Mouse (Mus musculus): ENCODE results near the gene Mapk3.

The Mapk3 gene

GRCm38 (mm10) chr7:126782693-126783092 is 23.3 kb downstream of the Mapk3 start:
- DNase-seq (ENCODE audit: low spot score), result no peak

- DNase-seq (ENCODE audit: low spot score), result no peak
Observed at GRCm38 (mm10) chr7:126784469-126784868, 25.1 kb downstream of the Mapk3 start.

- DNase-seq (ENCODE audit: low spot score), result no peak
Observed at GRCm38 (mm10) chr7:126785056-126785455, 25.7 kb downstream of the Mapk3 start.

DNA sequence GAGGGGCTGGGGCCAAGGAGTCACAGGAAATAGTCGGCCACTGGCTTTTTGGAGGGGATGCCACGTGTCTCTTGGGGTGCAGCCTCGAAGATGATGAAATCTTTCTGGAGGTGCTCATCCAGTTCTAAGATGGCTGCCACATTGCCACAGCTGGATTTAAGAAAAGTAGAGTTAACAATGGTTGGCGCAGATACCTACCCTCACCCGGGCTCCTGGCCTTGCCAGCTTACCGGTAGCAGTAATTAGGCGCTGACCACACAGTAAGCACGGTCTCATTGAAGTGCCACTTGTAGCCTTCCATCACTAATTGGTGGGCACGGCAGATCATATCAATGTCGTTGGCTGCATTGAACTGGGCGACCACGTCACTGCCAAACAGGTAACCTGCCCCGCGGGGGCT is 26.7 kb downstream of the Mapk3 start:
- DNase-seq (ENCODE audit: low spot score), result no peak

DNA sequence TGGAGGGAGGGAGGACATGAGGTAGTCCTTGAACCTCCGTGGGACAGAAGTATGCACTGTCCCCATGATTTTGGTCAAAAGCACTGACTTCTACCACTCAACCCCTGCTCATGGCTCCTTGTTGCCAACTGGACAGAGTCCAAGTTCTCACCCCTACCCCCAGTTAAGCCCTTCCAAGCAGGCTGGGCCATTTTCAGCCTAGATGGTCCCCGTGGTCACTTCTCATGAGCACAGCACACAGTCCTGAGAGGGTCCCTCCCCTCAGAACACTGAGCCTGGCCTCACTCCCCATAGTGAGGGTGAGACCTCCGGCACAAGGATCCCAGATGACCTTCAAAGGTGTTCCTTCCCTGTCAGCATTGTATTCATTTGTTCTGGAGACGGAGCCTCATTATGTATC is 29.7 kb downstream of the Mapk3 start:
- DNase-seq (ENCODE audit: low spot score), result no peak

GRCm38 (mm10) chr7:126791851-126792720 is 32.7 kb downstream of the Mapk3 start, which contains the start of gene Ppp4c:
Gene Ppp4c (minus strand): TSS chr7:126792496.
- DNase-seq (ENCODE audit: low spot score), result peak; percentile 92

DNA sequence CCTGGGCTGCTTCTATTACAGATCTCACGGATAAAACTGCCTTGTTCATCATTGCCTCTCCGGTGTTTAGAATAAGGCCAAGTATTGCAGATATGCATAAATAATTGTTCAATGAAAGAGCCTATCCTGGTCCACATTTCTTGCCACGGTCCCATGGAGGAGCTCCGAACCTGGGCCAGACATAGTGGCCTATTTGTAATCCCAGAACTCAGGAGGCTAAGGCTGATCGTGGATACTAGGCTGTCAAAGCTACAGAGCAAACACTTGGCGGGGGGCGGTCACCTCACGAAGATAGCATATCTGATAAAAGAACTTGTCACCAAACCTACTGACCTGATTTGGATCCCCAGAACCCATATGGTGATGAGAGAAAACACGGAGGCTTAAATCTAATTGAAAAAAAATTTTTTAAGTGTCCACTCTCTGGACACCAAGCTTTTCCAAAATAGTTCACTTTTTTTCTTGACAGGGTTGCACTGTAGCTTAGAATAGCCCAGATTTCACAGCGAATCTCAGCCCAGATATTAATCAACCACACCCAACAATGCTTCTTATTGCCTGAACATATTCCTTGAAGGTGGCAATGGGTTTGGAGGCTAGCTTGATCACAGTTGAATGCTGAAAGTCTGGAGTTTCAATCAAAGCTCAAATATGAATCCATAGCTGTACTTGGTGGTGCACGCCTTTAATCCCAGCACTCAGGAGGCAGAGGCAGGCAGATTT is 33.5 kb downstream of the Mapk3 start:
- no peak for DNase-seq (ENCODE audit: low spot score)

- DNase-seq (ENCODE audit: low spot score), result no peak
Observed at GRCm38 (mm10) chr7:126793456-126794270, 34.3 kb downstream of the Mapk3 start.

DNA sequence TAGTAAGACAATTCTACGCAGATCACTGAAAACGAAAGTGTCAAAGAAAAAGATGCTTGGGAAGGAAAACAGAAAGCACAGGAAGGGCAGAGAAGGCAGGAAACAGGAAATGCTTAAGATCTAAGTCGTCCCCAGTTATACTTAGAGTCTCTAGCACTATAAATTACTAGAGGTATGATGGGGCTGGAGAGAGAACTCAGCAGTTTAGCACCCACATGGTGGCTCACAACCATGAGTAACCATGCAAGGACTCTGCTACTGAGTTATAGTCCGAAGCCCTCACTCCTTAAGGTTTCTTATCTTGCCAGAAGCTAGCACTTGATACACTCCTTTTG is 34.8 kb downstream of the Mapk3 start:
- no peak for DNase-seq (ENCODE audit: low spot score)

DNA sequence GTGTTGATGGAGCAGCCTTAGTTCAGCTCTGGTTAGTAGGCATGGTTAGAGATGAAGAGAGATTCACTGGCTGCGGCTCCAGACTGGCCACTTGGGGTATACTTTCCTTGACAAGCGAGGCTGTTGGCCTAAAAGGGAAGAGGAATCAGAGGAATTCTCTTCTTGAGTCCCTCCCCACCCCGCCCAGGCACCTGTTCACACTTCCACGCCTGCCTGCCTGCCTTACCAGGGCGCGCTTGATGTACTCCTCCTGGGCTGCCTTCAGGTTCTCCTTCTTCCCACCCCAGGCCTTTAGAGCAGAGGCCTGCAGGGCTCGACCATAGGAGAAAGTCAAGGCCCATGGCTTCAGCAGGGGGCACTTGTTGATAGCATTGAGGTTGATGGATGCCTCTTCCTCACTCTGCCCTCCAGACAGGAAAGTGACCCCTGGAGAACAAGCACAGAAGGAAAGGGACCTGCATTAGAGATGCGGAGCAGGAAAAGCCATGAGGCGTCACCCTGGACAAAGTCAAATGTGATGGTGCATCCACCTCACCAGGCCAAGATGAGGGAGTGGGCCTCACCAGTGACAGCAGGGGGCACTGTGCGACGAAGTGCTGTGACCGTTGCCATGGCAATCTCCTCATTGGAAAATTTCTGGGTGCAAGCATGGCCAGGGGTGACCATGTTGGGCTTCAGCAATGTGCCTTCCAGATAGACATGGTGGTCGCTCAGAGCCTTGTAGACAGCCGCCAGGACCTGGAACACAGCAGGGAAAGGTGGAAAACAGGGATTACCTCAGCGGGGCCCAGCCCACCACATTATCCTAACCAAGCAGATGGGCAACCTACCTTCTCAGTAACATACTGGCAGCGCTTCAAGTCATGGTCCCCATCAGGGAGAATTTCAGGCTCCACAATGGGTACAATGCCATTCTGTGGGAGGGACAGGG is 36.3 kb downstream of the Mapk3 start:
- no peak for DNase-seq (ENCODE audit: low spot score)

- DNase-seq (ENCODE audit: low spot score), result no peak
Observed at GRCm38 (mm10) chr7:126796350-126796932, 37.0 kb downstream of the Mapk3 start.

- DNase-seq (ENCODE audit: low spot score), result peak; percentile 81
Observed at GRCm38 (mm10) chr7:126797411-126798126, 38.2 kb downstream of the Mapk3 start, which contains the start of gene Fam57b. Gene Fam57b (plus strand): TSS chr7:126797668.

- DNase-seq (ENCODE audit: low spot score), result peak; percentile 59
Observed at GRCm38 (mm10) chr7:126798127-126799049, 39.0 kb downstream of the Mapk3 start.

GRCm38 (mm10) chr7:126799050-126799467 is 39.7 kb downstream of the Mapk3 start:
- peak; percentile 98 for DNase-seq (ENCODE audit: low spot score)

DNA sequence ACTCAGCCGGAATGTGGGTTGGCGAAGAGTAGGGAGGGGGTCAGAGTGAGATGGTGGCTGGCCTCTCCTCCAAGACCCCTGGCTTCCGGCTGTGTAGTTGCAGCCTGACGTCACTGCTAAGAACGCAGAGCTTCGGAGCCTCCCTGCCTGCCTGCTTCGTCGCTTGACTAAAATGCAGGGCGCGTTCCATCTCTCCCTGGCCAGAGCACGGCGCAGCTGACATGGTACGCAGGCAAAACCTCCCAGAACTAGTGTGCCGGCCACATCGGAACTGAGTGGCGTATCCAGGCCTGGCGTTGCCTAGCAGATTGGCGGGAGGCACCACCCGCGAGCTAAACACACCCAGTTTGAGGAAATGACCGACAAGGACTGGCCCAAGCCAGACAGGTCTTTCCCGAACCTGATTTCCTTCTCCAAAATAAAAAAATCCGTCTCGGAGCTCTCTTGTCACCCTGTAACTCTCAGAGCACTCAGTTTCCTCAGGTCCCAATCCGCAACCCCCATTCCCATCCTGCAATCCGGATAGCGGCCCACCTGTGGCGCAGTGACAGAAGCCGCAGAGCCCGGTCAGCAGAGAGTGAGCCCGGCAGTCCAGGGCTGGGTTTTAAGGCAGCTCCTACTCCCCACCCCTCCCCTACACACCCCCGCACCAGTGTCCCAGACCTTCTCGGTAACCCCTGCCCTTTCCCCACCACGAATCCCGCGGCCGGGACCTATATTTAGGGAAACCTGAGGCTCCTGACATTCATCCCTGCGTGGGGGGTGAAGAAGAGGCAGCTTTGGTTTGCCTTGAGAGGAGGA is 40.3 kb downstream of the Mapk3 start:
- DNase-seq (ENCODE audit: low spot score), result no peak

- no peak for DNase-seq (ENCODE audit: low spot score)
Observed at GRCm38 (mm10) chr7:126800269-126801056, 41.1 kb downstream of the Mapk3 start.

DNA sequence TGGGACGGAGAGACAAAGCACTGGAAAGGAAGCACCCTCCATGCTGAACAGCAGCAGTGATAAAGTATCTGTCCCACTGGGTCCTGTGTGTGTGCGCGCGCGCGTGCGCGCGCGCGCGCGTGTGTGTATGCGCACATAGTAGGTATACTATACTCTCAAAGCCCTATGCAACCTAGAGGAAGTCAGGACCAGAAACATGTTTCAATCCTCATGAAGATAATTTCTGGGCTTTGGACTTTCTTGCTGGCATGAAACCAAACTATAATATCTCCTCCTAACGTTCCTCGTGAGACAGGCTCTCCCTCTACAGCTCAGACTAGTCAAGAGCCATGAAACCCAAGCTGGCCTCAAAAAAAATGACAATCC is 41.6 kb downstream of the Mapk3 start:
- DNase-seq (ENCODE audit: low spot score), result no peak
